Mouse (Mus musculus) left cerebral cortex, adult 11 months (tissue): ENCODE data around the gene Sult2b1.

Source experiments
- DNase-seq: peaks from one replicate; pipeline ENCODE4 v3.0.0; 2022; ENCODE audit warnings: low spot score

The Sult2b1 gene

GRCm38 (mm10) chr7:45711316-45712021, 73.0 kb downstream of the Sult2b1 start:
- no peak for DNase-seq

GRCm38 (mm10) chr7:45710477-45711191, 73.8 kb downstream of the Sult2b1 start:
- no peak for DNase-seq

- no peak for DNase-seq
These were observed 74.7 kb downstream of the Sult2b1 start for GRCm38 (mm10) chr7:45709677-45710355.

GRCm38 (mm10) chr7:45709036-45709435, 75.4 kb downstream of the Sult2b1 start:
- DNase-seq: no peak

- no peak for DNase-seq
These were observed 76.2 kb downstream of the Sult2b1 start for GRCm38 (mm10) chr7:45708221-45708761.

DNA sequence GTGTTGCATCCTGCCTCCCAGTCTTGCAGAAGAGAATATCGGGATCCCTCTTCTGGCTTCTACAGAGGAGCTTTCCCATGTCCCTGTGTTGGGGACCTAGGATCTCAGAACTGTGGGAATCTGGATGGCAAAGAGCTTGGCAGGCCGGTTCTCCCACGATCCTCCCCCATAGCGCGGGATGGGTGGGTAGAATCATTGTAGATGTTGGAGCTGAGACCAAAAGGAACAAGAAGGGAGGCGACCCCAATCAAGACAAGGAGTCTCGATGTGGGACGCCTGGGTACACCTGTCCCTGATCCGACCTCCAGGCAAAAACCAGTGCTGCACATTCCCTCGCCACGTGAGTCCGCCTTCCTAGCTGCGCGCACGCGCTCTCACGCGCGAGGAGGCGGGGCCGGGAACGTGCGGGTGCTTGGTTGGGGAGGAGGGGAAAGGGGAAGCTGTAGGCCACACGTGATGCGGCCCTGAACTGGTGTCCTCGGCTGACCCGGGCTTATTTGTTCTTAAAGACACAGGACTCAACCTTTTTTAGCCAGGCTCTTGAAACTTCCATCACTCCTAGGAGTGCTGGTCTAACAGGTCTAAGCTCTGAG, 77.0 kb downstream of the Sult2b1 start:
- DNase-seq: peak; percentile 94

- DNase-seq: peak; percentile 84
These were observed 77.7 kb downstream of the Sult2b1 start for GRCm38 (mm10) chr7:45706721-45707241.

- peak; percentile 87 for DNase-seq
These were observed 78.6 kb downstream of the Sult2b1 start for GRCm38 (mm10) chr7:45705873-45706281.

- DNase-seq: no peak
These were observed 79.0 kb downstream of the Sult2b1 start for GRCm38 (mm10) chr7:45705443-45705864.

DNA sequence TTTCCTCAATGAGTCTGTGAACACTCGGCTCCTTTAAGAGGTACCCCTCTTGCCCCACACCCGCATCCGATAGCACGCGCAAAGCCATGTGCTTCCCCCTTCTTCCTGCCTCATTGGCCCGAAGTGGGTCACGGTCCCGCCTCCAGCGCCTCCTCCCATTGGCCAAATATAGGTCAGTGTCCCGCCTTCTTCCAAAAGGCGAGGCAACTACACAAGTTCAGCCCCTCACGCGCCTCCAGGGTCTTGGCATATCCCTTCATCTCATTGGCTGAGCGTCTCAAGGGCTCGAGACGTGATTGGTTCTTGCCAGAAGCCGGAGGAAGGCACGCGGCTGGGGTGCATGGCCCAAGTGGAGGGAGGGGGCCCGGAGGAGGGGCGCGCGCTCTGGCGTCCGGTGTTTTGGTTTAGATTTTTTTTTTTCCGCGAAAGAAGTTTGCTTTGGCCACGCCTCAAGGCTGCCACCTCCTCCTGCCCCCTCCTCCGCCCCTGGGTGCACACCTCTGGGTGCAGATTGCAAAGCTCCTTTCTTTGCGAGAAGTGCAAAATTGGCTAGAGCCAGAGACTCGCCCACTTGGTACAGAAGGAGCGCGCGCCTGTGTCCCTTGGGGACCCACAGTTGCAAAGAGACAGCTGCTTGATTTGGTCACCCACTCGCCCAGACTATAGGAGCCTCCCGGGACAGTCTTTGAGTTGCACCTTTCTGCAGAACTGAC, 79.6 kb downstream of the Sult2b1 start, which contains the start of gene Dbp:
Dbp (plus strand) TSS at position 359 of the 713 bp plus-strand sequence.
- peak; percentile 100 for DNase-seq

GRCm38 (mm10) chr7:45704046-45704559, 80.4 kb downstream of the Sult2b1 start:
- DNase-seq: peak; percentile 89

- no peak for DNase-seq
These were observed 80.9 kb downstream of the Sult2b1 start for GRCm38 (mm10) chr7:45703521-45704033.

- no peak for DNase-seq
These were observed 81.5 kb downstream of the Sult2b1 start for GRCm38 (mm10) chr7:45702809-45703520.

DNA sequence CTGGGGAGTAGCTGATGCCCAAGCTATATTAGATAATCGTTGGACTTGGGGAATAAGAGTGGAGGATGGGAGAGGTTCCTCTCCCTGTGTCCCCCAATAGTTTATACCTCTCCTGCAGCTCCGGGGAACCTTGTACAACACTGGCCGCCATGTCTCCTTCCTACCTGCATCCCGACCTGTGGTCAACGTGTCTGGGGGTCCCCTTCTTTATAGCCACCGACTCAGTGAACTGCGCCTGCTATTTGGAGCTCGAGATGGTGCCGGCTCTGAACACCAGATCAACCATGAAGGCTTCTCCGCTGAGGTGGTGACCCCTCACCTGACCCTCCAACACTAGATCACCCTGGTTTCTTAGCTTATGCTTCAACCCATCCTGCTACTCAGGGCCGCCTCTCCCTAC, 82.2 kb downstream of the Sult2b1 start:
- no peak for DNase-seq

GRCm38 (mm10) chr7:45701607-45702006, 82.9 kb downstream of the Sult2b1 start:
- DNase-seq: no peak

DNA sequence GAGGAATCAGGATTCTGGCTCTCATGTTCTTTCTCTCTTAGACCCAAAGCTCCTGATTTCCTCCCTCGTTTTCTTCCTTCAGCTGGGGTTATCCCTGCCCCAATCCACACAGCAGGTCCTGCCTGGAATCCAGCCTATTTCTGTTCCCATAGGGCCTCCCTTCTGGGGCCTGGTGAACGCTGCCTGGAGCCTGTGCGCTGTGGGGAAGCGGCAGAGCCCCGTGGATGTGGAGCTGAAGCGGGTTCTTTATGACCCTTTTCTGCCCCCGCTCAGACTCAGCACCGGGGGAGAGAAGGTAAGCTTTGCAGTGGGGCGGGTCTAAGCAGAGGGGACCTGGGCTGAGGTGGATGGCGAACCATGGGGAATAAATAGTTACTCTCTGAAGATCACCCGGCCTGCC, 83.4 kb downstream of the Sult2b1 start:
- DNase-seq: no peak

DNA sequence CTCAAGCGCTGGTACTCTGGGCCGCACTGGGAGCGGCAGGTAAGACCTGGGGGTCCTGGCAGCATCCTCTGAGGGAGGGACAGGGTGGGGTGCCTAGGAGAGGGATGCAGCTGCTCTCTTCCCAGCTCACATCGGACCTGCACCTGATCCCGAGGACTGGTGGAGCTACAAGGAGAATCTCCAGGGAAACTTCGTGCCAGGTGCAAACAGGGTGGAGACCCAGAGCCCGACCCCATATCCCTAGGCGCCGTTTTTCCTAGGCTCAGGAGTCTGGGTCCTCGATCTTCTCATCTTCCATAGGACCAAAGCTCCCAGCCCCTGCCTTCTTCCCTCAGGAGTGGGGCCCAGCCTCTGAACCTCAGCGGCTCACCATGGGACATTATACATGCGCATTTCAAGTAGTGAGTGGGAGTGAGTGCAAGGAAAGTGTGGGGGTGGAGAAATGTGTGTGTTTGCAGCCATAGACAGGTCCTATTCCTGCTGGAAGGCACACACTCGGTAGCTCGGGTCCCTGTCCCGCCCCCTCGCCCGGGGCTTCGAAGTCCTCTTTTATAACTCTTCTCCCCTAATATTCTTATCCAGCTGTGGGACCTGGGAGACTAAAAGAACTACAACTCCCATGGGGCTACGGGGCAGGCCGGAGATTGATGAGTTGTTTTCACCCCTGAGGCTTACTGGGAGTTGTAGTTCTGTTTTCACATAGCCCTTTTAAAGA, 84.0 kb downstream of the Sult2b1 start:
- DNase-seq: peak; percentile 87

- no peak for DNase-seq
These were observed 84.8 kb downstream of the Sult2b1 start, which contains the start of gene Car11 for GRCm38 (mm10) chr7:45699523-45700141. Gene Car11, plus strand, starts transcription at chr7:45699843.

GRCm38 (mm10) chr7:45697894-45698293, 86.6 kb downstream of the Sult2b1 start:
- no peak for DNase-seq
